Mouse (Mus musculus): ENCODE results near the gene Pcdh15. TPM values are rescaled to one million over a fixed set of nuclear protein-coding genes. Genes with fewer than 3 reads are reported as not detected.

Gene Pcdh15
- polyA plus RNA-seq, 1 experiment = not detected

- no peak overlapping the region for H3K4me3 ChIP-seq (ENCODE audit: low read depth, low read length)
- no peaks in the 10 kb centered on the region for H3K36me3 ChIP-seq (ENCODE audit: control insufficient read depth, insufficient read depth, low read length, poor library complexity, severe bottlenecking)
- H3K4me1 ChIP-seq (ENCODE audit: control insufficient read depth, insufficient read depth, low read length) = no peaks in the 10 kb centered on the region
- H3K9me3 ChIP-seq (replicated peaks; ENCODE audit: control insufficient read depth, insufficient read depth, low read length, poor library complexity, severe bottlenecking) = no peaks in the 10 kb centered on the region
- H3K27ac ChIP-seq (ENCODE audit: insufficient read depth, low read length) = no peak overlapping the region
- TF ChIP-seq CTCF (IDR thresholded peaks at IDR 0.05; ENCODE audit: low read depth, low read length) = no peak
- no peak for TF ChIP-seq EP300 (IDR thresholded peaks at IDR 0.05; ENCODE audit: insufficient read depth, low read depth, low read length)
- TF ChIP-seq POLR2A (IDR thresholded peaks at IDR 0.05; ENCODE audit: insufficient read depth, low read length) = no peak
- no peaks in the 10 kb centered on the region for H3K27me3 ChIP-seq (ENCODE audit: control insufficient read depth, insufficient read depth, low read length, poor library complexity, severe bottlenecking)
- no peak overlapping the region for H3K9ac ChIP-seq (ENCODE audit: low read depth, poor library complexity, severe bottlenecking)
Measured at GRCm38 (mm10) chr10:74335412-74335811, 1236.3 kb downstream of the Pcdh15 start.

- Histone ChIP-seq H3K27me3 (ENCODE audit: control insufficient read depth, insufficient read depth, low read length, poor library complexity, severe bottlenecking) (no peaks in the 10 kb centered on the region; the same call in 1 of the 2 replicates), H3K4me3 (ENCODE audit: low read depth, low read length) (no peak overlapping the region), H3K4me1 (ENCODE audit: control insufficient read depth, insufficient read depth, low read length) (no peaks in the 10 kb centered on the region), H3K36me3 (ENCODE audit: control insufficient read depth, insufficient read depth, low read length, poor library complexity, severe bottlenecking) (no peaks in the 10 kb centered on the region), H3K9me3 (replicated peaks; ENCODE audit: control insufficient read depth, insufficient read depth, low read length, poor library complexity, severe bottlenecking) (no peaks in the 10 kb centered on the region), H3K9ac (ENCODE audit: low read depth, poor library complexity, severe bottlenecking) (no peak overlapping the region), H3K27ac (ENCODE audit: insufficient read depth, low read length) (no peak overlapping the region)
- TF ChIP-seq CTCF (IDR thresholded peaks at IDR 0.05; ENCODE audit: low read depth, low read length) = no peak
- TF ChIP-seq EP300 (IDR thresholded peaks at IDR 0.05; ENCODE audit: insufficient read depth, low read depth, low read length) = no peak
- no peak for TF ChIP-seq POLR2A (IDR thresholded peaks at IDR 0.05; ENCODE audit: insufficient read depth, low read length)
Measured at GRCm38 (mm10) chr10:74339247-74340160, 1240.4 kb downstream of the Pcdh15 start.

GRCm38 (mm10) chr10:74359526-74359925, 1260.4 kb downstream of the Pcdh15 start:
- TF ChIP-seq CTCF (IDR thresholded peaks at IDR 0.05; ENCODE audit: low read depth, low read length) = no peak
- no peak for TF ChIP-seq EP300 (IDR thresholded peaks at IDR 0.05; ENCODE audit: insufficient read depth, low read depth, low read length)
- TF ChIP-seq POLR2A (IDR thresholded peaks at IDR 0.05; ENCODE audit: insufficient read depth, low read length) = no peak

GRCm38 (mm10) chr10:74378697-74379096, 1279.6 kb downstream of the Pcdh15 start:
- H3K4me1 ChIP-seq (ENCODE audit: control insufficient read depth, insufficient read depth, low read length) = no peaks in the 10 kb centered on the region
- H3K36me3 ChIP-seq (ENCODE audit: control insufficient read depth, insufficient read depth, low read length, poor library complexity, severe bottlenecking) = no peaks in the 10 kb centered on the region
- H3K9me3 ChIP-seq (replicated peaks; ENCODE audit: control insufficient read depth, insufficient read depth, low read length, poor library complexity, severe bottlenecking) = no peaks in the 10 kb centered on the region
- H3K9ac ChIP-seq (ENCODE audit: low read depth, poor library complexity, severe bottlenecking) = no peak overlapping the region
- no peak overlapping the region for H3K4me3 ChIP-seq (ENCODE audit: low read depth, low read length)
- H3K27ac ChIP-seq (ENCODE audit: insufficient read depth, low read length) = no peak overlapping the region
- H3K27me3 ChIP-seq (ENCODE audit: control insufficient read depth, insufficient read depth, low read length, poor library complexity, severe bottlenecking) = no peaks in the 10 kb centered on the region
- no peak for TF ChIP-seq EP300 (IDR thresholded peaks at IDR 0.05; ENCODE audit: insufficient read depth, low read depth, low read length)
- TF ChIP-seq POLR2A (IDR thresholded peaks at IDR 0.05; ENCODE audit: insufficient read depth, low read length) = no peak
- TF ChIP-seq CTCF (IDR thresholded peaks at IDR 0.05; ENCODE audit: low read depth, low read length) = no peak

More at GRCm38 (mm10) chr10:74359526-74359925, 1260.4 kb downstream of the Pcdh15 start:
- Histone ChIP-seq H3K27me3 (ENCODE audit: control insufficient read depth, insufficient read depth, low read length, poor library complexity, severe bottlenecking) (no peaks in the 10 kb centered on the region), H3K4me3 (ENCODE audit: low read depth, low read length) (no peak overlapping the region), H3K9ac (ENCODE audit: low read depth, poor library complexity, severe bottlenecking) (no peak overlapping the region), H3K36me3 (ENCODE audit: control insufficient read depth, insufficient read depth, low read length, poor library complexity, severe bottlenecking) (no peaks in the 10 kb centered on the region), H3K9me3 (replicated peaks; ENCODE audit: control insufficient read depth, insufficient read depth, low read length, poor library complexity, severe bottlenecking) (no peaks in the 10 kb centered on the region), H3K27ac (ENCODE audit: insufficient read depth, low read length) (no peak overlapping the region), H3K4me1 (ENCODE audit: control insufficient read depth, insufficient read depth, low read length) (no peaks in the 10 kb centered on the region)

GRCm38 (mm10) chr10:74379276-74380134, 1280.4 kb downstream of the Pcdh15 start:
- no peaks in the 10 kb centered on the region for H3K36me3 ChIP-seq (ENCODE audit: control insufficient read depth, insufficient read depth, low read length, poor library complexity, severe bottlenecking)
- H3K27ac ChIP-seq (ENCODE audit: insufficient read depth, low read length) = no peak overlapping the region
- no peaks in the 10 kb centered on the region for H3K4me1 ChIP-seq (ENCODE audit: control insufficient read depth, insufficient read depth, low read length)
- H3K9me3 ChIP-seq (replicated peaks; ENCODE audit: control insufficient read depth, insufficient read depth, low read length, poor library complexity, severe bottlenecking) = no peaks in the 10 kb centered on the region
- no peak overlapping the region for H3K9ac ChIP-seq (ENCODE audit: low read depth, poor library complexity, severe bottlenecking)
- H3K4me3 ChIP-seq (ENCODE audit: low read depth, low read length) = no peak overlapping the region
- H3K27me3 ChIP-seq (ENCODE audit: control insufficient read depth, insufficient read depth, low read length, poor library complexity, severe bottlenecking) = no peaks in the 10 kb centered on the region
- no peak for TF ChIP-seq CTCF (IDR thresholded peaks at IDR 0.05; ENCODE audit: low read depth, low read length)
- no peak for TF ChIP-seq EP300 (IDR thresholded peaks at IDR 0.05; ENCODE audit: insufficient read depth, low read depth, low read length)

Data from ES-Bruce4 (cell line).